Mouse (Mus musculus) neural tube, embryonic 12.5 days (tissue): Measurements from ENCODE around the gene Gcnt1. TPM values are rescaled to one million over a fixed set of nuclear protein-coding genes. Genes with fewer than 3 reads are reported as not detected.

ENCODE experiments used
- ATAC-seq: fragments of 200-750 bp; cut with Nextera tagmentation; 2 replicates; pipeline ENCODE4 v1.8.0; 2017; ENCODE audit warnings: low read depth, mild to moderate bottlenecking, moderate TSS enrichment, moderate library complexity; ENCODE audit not compliant: low FRiP score
- H3K27ac ChIP-seq: fragments of 300-500 bp; sonication (generic); 2 replicates; pipeline ENCODE4 v1.5.1; 2016
- H3K27me3 ChIP-seq: fragments of 300-500 bp; sonication (generic); replicated peaks from 2 replicates; pipeline ENCODE4 v1.6.1; 2016; ENCODE audit warnings: mild to moderate bottlenecking
- H3K36me3 ChIP-seq: fragments of 300-500 bp; sonication (generic); 2 replicates; pipeline ENCODE4 v1.6.1; 2016; ENCODE audit warnings: mild to moderate bottlenecking
- H3K4me1 ChIP-seq: fragments of 300-500 bp; sonication (generic); 2 replicates; pipeline ENCODE4 v1.6.1; 2016
- H3K4me2 ChIP-seq: fragments of 300-500 bp; sonication (generic); replicated peaks from 2 replicates; pipeline ENCODE4 v1.6.1; 2016; ENCODE audit warnings: mild to moderate bottlenecking
- H3K4me3 ChIP-seq: fragments of 300-500 bp; sonication (generic); 2 replicates; pipeline ENCODE4 v1.5.1; 2016
- H3K9ac ChIP-seq: fragments of 300-500 bp; sonication (generic); 2 replicates; pipeline ENCODE4 v1.6.1; 2016; ENCODE audit warnings: mild to moderate bottlenecking
- H3K9me3 ChIP-seq: fragments of 300-500 bp; sonication (generic); 2 replicates; pipeline ENCODE4 v1.6.1; 2016; ENCODE audit warnings: mild to moderate bottlenecking
- WGBS: fragments of 180-500 bp; shearing (Covaris S2); methylation state at CpG from one replicate; pipeline ENCODE4 v1.1.7; 2016; 5-methylcytosine and 5-hydroxymethylcytosine counted together
- polyA plus RNA-seq: library from polyadenylated mRNA; unstranded; fragments of >200 nt; fragmentation: Nextera tagmentation; extraction: Ambion mirVana; gene quantifications from 2 replicates; pipeline ENCODE4 v1.2.1, GENCODE M21; 2016

Gene Gcnt1
- polyA plus RNA-seq, 1 experiment from 2014 or later: 5.5 TPM

GRCm38 (mm10) chr19:17318733-17319132, 53.9 kb downstream of the Gcnt1 start:
- WGBS: 19% methylated on average over 3 of the region's 3 CpGs
- no peak overlapping the region for H3K4me2 ChIP-seq
- ATAC-seq: no peak
- H3K9me3 ChIP-seq: no peaks in the 10 kb centered on the region
- H3K27me3 ChIP-seq: no peaks in the 10 kb centered on the region
- no peaks in the 10 kb centered on the region for H3K36me3 ChIP-seq
- no peak overlapping the region for H3K4me3 ChIP-seq
- no peak overlapping the region for H3K27ac ChIP-seq
- H3K9ac ChIP-seq: no peak overlapping the region
- no peaks in the 10 kb centered on the region for H3K4me1 ChIP-seq

DNA sequence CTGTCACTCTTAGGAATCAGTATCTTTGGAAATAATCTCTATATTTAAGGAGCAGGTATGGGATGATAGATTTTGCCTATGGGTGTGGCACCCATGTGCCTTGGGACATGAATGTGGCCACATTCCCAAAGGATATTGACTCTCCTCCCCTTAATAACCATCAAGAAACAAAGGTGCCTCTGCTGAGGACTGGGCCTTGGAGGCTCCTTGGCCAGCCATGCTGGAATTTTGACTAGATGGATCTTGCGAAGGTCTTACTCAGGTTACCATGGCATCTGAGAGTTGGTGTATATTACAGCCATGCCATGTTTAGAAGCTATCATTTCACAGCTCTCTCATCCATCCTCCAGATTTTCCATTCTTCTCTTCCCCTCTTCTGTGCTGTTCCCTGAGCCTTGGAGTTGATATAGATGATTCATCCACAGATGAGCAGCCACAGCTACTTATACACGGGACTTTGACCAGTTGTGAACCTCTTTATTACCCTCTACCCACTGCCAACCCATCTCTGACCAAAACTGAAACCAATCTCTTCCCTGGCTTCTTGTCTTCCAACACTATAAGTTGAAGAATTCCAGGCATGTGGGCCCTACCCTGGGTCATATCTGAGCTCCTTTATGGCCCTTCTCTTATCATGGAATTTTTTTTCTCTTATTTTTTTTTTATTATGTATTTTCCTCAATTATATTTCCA, 56.2 kb downstream of the Gcnt1 start:
- Histone ChIP-seq H3K27me3 (no peaks in the 10 kb centered on the region), H3K4me1 (no peaks in the 10 kb centered on the region), H3K9ac (no peak overlapping the region), H3K36me3 (no peaks in the 10 kb centered on the region), H3K4me3 (no peak overlapping the region), H3K27ac (no peak overlapping the region), H3K9me3 (no peaks in the 10 kb centered on the region), H3K4me2 (no peak overlapping the region)
- WGBS: 91% methylated on average over 2 of the region's 2 CpGs
- no peak for ATAC-seq

GRCm38 (mm10) chr19:17314451-17314850, 58.2 kb downstream of the Gcnt1 start:
- no peak overlapping the region for H3K9ac ChIP-seq
- H3K4me1 ChIP-seq: no peaks in the 10 kb centered on the region
- H3K9me3 ChIP-seq: no peaks in the 10 kb centered on the region
- 78% methylated on average over 2 of the region's 2 CpGs for WGBS
- no peaks in the 10 kb centered on the region for H3K27me3 ChIP-seq
- H3K4me3 ChIP-seq: no peak overlapping the region
- no peaks in the 10 kb centered on the region for H3K36me3 ChIP-seq
- no peak overlapping the region for H3K4me2 ChIP-seq
- no peak overlapping the region for H3K27ac ChIP-seq
- no peak for ATAC-seq

GRCm38 (mm10) chr19:17313766-17314165, 58.9 kb downstream of the Gcnt1 start:
- no peaks in the 10 kb centered on the region for H3K27me3 ChIP-seq
- WGBS: 92% methylated on average over 1 of the region's 1 CpGs
- H3K36me3 ChIP-seq: no peaks in the 10 kb centered on the region
- no peaks in the 10 kb centered on the region for H3K9me3 ChIP-seq
- H3K9ac ChIP-seq: no peak overlapping the region
- no peak overlapping the region for H3K27ac ChIP-seq
- no peak for ATAC-seq
- H3K4me3 ChIP-seq: no peak overlapping the region
- no peak overlapping the region for H3K4me2 ChIP-seq
- no peaks in the 10 kb centered on the region for H3K4me1 ChIP-seq

DNA sequence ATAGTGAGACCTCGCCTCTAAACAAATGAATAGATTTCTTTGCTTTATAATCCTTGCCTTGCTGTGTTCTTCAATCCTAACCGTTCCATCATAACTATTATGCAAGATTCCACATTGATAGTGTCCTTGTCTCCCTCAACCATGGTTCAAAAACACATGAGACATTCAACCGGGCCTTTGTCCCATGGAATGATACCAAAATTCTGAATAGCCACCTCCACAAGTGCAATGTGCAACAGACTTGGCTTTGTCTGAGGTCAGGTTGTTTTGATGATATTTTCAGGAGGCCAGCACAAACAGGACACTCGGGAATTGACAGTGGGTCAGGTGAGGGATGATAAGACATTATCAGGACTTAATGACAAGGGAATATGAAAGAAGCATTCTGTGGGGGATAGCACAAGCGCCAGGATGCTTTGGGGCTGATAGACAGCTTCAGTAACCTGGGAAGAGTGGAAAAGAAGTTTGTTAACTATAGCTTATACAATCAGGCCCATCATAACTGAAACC, 59.9 kb downstream of the Gcnt1 start:
- 91% methylated on average over 5 of the region's 5 CpGs for WGBS
- no peak overlapping the region for H3K9ac ChIP-seq
- no peak overlapping the region for H3K4me2 ChIP-seq
- H3K9me3 ChIP-seq: no peaks in the 10 kb centered on the region
- no peaks in the 10 kb centered on the region for H3K36me3 ChIP-seq
- H3K4me1 ChIP-seq: no peaks in the 10 kb centered on the region
- ATAC-seq: no peak
- H3K27ac ChIP-seq: no peak overlapping the region
- no peaks in the 10 kb centered on the region for H3K27me3 ChIP-seq
- H3K4me3 ChIP-seq: no peak overlapping the region

- H3K9me3 ChIP-seq: no peaks in the 10 kb centered on the region
- no peaks in the 10 kb centered on the region for H3K4me1 ChIP-seq
- no peak overlapping the region for H3K27ac ChIP-seq
- no peak overlapping the region for H3K9ac ChIP-seq
- H3K27me3 ChIP-seq: no peaks in the 10 kb centered on the region
- H3K36me3 ChIP-seq: no peaks in the 10 kb centered on the region
- no peak for ATAC-seq
- H3K4me2 ChIP-seq: no peak overlapping the region
- H3K4me3 ChIP-seq: no peak overlapping the region
- WGBS: 55% methylated on average over 1 of the region's 1 CpGs
These were observed 61.1 kb downstream of the Gcnt1 start for GRCm38 (mm10) chr19:17311501-17311900.

DNA sequence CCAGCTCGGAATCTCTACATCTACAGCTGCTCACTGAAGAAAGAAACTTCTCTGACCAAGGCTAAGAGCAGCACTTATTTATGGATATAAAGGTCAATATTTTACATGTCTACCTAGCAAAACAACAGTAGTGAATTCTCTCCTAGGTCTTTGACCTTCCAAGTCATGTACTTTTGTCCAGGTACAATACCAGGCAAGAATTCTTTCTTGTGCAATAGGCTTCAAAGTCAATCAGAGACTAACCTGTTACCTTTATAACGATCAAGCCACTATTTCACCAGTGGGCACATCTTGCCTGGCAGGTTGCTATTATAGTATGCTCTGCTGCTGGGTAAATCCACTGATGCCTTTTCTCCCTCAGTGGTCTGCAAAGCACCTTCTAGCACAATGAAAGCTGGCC, 61.6 kb downstream of the Gcnt1 start:
- WGBS: 88% methylated on average over 2 of the region's 2 CpGs

GRCm38 (mm10) chr19:17296081-17296480, 76.6 kb downstream of the Gcnt1 start:
- H3K27me3 ChIP-seq: no peaks in the 10 kb centered on the region
- no peak overlapping the region for H3K4me2 ChIP-seq
- no peak overlapping the region for H3K27ac ChIP-seq
- no peaks in the 10 kb centered on the region for H3K36me3 ChIP-seq
- H3K4me1 ChIP-seq: no peaks in the 10 kb centered on the region
- no peak overlapping the region for H3K9ac ChIP-seq
- no peak for ATAC-seq
- no peak overlapping the region for H3K4me3 ChIP-seq
- no peaks in the 10 kb centered on the region for H3K9me3 ChIP-seq
- WGBS: 93% methylated on average over 5 of the region's 5 CpGs

More for the DNA sequence above, 61.6 kb downstream of the Gcnt1 start:
- Histone ChIP-seq H3K36me3 (no peaks in the 10 kb centered on the region), H3K9ac (no peak overlapping the region), H3K9me3 (no peaks in the 10 kb centered on the region), H3K27ac (no peak overlapping the region), H3K4me2 (no peak overlapping the region), H3K27me3 (no peaks in the 10 kb centered on the region), H3K4me3 (no peak overlapping the region), H3K4me1 (no peaks in the 10 kb centered on the region)
- no peak for ATAC-seq

DNA sequence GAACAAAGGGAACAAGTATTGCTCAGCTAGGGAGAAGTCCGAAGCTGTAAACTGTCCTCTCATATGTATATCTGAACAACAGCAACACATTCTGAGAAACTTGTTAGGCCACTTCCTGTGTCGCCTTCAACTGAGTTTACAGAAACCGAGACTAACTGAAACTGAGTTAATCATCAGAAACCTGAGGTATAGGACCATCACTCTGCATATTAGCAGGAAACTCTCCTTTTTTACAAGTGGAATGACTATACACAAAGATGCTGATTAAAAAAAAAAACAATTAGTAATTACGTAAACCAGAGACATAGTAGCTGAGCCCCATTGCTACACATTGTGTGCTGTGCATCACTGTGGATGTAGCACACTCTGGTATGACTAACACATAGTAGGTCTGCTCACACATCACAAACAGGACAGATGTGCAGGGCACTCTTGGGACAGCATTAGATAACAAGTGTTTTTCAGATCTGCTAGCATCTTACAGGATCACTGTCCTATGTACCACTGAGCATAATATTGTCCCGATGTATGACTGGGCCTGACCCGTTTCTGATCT, 77.4 kb downstream of the Gcnt1 start:
- ATAC-seq: no peak
- no peaks in the 10 kb centered on the region for H3K27me3 ChIP-seq
- no peak overlapping the region for H3K4me3 ChIP-seq
- no peak overlapping the region for H3K9ac ChIP-seq
- no peak overlapping the region for H3K27ac ChIP-seq
- WGBS: 88% methylated on average over 6 of the region's 6 CpGs
- H3K4me2 ChIP-seq: no peak overlapping the region
- no peaks in the 10 kb centered on the region for H3K4me1 ChIP-seq
- H3K9me3 ChIP-seq: no peaks in the 10 kb centered on the region
- no peaks in the 10 kb centered on the region for H3K36me3 ChIP-seq

- no peak overlapping the region for H3K4me2 ChIP-seq
- 90% methylated on average over 5 of the region's 5 CpGs for WGBS
- no peaks in the 10 kb centered on the region for H3K4me1 ChIP-seq
- H3K27ac ChIP-seq: no peak overlapping the region
- no peak for ATAC-seq
- no peaks in the 10 kb centered on the region for H3K9me3 ChIP-seq
- H3K27me3 ChIP-seq: no peaks in the 10 kb centered on the region
- no peak overlapping the region for H3K9ac ChIP-seq
- H3K36me3 ChIP-seq: no peaks in the 10 kb centered on the region
- no peak overlapping the region for H3K4me3 ChIP-seq
These were observed 78.5 kb downstream of the Gcnt1 start for GRCm38 (mm10) chr19:17294136-17294535.

DNA sequence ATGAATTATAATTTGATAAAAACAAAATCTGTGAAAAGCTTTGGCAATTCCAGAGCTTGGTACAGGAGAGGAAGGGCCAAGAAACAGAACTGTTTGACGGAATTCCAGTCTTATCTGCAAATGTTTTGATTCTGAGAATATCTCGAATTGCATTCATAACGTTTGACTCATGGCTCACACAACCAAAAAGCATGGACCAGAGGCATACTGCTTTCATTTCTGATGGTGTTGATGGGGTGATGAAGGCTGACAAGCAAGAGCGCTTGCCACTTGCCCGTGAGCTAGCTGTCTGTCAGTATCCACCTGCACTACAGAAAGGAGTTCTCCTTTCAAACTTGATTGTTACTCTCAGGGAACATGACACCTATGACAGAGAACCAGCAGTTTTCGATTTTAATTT, 83.1 kb downstream of the Gcnt1 start:
- H3K4me2 ChIP-seq: no peak overlapping the region
- no peak overlapping the region for H3K4me3 ChIP-seq
- H3K4me1 ChIP-seq: no peaks in the 10 kb centered on the region
- H3K27me3 ChIP-seq: no peaks in the 10 kb centered on the region
- H3K9me3 ChIP-seq: no peaks in the 10 kb centered on the region
- 87% methylated on average over 6 of the region's 6 CpGs for WGBS
- no peaks in the 10 kb centered on the region for H3K36me3 ChIP-seq
- no peak overlapping the region for H3K27ac ChIP-seq
- no peak for ATAC-seq
- no peak overlapping the region for H3K9ac ChIP-seq

DNA sequence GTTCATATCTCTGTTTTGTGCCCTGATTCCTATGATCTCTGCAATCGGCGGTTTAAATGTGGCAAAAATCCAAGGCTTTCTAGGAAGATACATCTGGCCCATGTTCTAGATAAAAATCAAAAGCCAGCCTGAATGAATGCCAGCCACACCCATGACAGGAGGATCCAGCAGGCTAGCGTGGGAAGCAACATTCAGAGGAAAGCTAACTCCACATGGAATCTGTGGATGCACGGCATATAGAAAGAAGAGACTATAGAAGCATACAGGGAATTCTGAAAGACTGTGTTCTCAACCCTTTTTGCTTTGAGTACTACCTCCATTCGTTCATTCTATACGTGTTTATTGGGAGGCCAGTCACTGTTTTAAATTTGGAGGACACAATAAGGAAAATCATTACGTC, 86.6 kb downstream of the Gcnt1 start:
- Histone ChIP-seq H3K9me3 (no peaks in the 10 kb centered on the region), H3K27ac (no peak overlapping the region), H3K36me3 (no peaks in the 10 kb centered on the region), H3K4me1 (no peaks in the 10 kb centered on the region), H3K27me3 (no peaks in the 10 kb centered on the region), H3K4me2 (no peak overlapping the region), H3K4me3 (no peak overlapping the region), H3K9ac (no peak overlapping the region)
- ATAC-seq: no peak
- WGBS: 87% methylated on average over 7 of the region's 7 CpGs

DNA sequence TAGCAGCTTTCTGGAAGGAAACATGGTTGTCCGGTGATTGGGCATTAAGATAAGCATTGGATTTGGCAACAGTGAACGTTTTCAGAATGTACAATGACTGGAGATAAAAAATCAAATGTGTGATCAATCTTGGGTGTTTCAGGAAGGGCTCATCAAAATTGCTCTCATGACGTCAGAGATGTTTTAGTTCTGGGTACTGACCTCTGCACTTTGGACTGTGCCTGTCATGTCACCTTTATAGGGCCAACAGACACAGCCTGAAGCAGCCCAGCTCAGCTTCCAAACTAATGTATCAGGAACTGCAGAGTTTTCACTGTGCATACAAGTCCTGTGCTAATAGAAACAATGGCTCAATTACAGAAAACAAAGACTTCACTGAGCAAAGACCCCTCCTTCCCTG, 89.3 kb downstream of the Gcnt1 start:
- H3K27me3 ChIP-seq: no peaks in the 10 kb centered on the region
- no peaks in the 10 kb centered on the region for H3K36me3 ChIP-seq
- H3K4me2 ChIP-seq: no peak overlapping the region
- H3K4me1 ChIP-seq: no peaks in the 10 kb centered on the region
- H3K27ac ChIP-seq: no peak overlapping the region
- 76% methylated on average over 3 of the region's 3 CpGs for whole genome bisulfite sequencing
- H3K9ac ChIP-seq: no peak overlapping the region
- no peak for ATAC-seq
- no peak overlapping the region for H3K4me3 ChIP-seq
- H3K9me3 ChIP-seq: no peaks in the 10 kb centered on the region
